Mouse (Mus musculus) neural tube, embryonic 12.5 days (tissue): ENCODE data around the gene Gm7030. TPM values are rescaled to one million over a fixed set of nuclear protein-coding genes. Genes with fewer than 3 reads are reported as not detected.
A peak's percentile ranks its signal among the peaks of the same experiment; 100 is the strongest.
"Not testable (repeated sequence)": the region's sequence is repeated elsewhere in the genome, so short reads cannot be mapped to it uniquely, and the experiment has no call there.

Source experiments
- ATAC-seq: fragments of 200-750 bp; cut with Nextera tagmentation; 2 replicates; pipeline ENCODE4 v1.8.0; 2017; ENCODE audit warnings: low read depth, mild to moderate bottlenecking, moderate TSS enrichment, moderate library complexity; ENCODE audit not compliant: low FRiP score
- H3K27ac ChIP-seq: fragments of 300-500 bp; sonication (generic); 2 replicates; pipeline ENCODE4 v1.5.1; 2016
- H3K27me3 ChIP-seq: fragments of 300-500 bp; sonication (generic); replicated peaks from 2 replicates; pipeline ENCODE4 v1.6.1; 2016; ENCODE audit warnings: mild to moderate bottlenecking
- H3K36me3 ChIP-seq: fragments of 300-500 bp; sonication (generic); 2 replicates; pipeline ENCODE4 v1.6.1; 2016; ENCODE audit warnings: mild to moderate bottlenecking
- H3K4me1 ChIP-seq: fragments of 300-500 bp; sonication (generic); 2 replicates; pipeline ENCODE4 v1.6.1; 2016
- H3K4me2 ChIP-seq: fragments of 300-500 bp; sonication (generic); replicated peaks from 2 replicates; pipeline ENCODE4 v1.6.1; 2016; ENCODE audit warnings: mild to moderate bottlenecking
- H3K4me3 ChIP-seq: fragments of 300-500 bp; sonication (generic); 2 replicates; pipeline ENCODE4 v1.5.1; 2016
- H3K9ac ChIP-seq: fragments of 300-500 bp; sonication (generic); 2 replicates; pipeline ENCODE4 v1.6.1; 2016; ENCODE audit warnings: mild to moderate bottlenecking
- H3K9me3 ChIP-seq: fragments of 300-500 bp; sonication (generic); 2 replicates; pipeline ENCODE4 v1.6.1; 2016; ENCODE audit warnings: mild to moderate bottlenecking
- WGBS: fragments of 180-500 bp; shearing (Covaris S2); methylation state at CpG from one replicate; pipeline ENCODE4 v1.1.7; 2016; 5-methylcytosine and 5-hydroxymethylcytosine counted together
- polyA plus RNA-seq: library from polyadenylated mRNA; unstranded; fragments of >200 nt; fragmentation: Nextera tagmentation; extraction: Ambion mirVana; gene quantifications from 2 replicates; pipeline ENCODE4 v1.2.1, GENCODE M21; 2016

Gm7030 gene
- polyA plus RNA-seq, 1 experiment from 2014 or later = not detected

DNA sequence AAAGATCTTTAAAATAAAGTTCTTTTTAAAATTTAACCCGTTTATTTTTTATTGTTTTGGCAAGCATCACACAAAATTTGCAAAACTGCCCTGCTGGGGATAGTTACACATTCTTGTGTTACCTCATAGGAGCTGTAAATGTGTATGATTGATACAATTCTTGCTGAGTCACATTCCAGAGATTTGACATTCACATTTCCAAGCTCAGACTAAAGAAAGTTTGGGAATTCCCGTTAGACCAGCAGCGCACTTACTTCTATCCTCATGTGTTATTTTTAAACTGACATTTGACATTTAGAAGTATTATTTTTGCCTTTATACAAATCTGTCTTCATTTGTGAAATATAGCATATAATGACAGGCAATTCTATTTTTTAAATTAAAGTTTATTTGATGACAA is 5.1 kb downstream of the Gm7030 start:
- not testable (repeated sequence) for H3K4me3 ChIP-seq, H3K9ac ChIP-seq, H3K27ac ChIP-seq, H3K36me3 ChIP-seq, H3K9me3 ChIP-seq, H3K4me2 ChIP-seq, ATAC-seq, H3K4me1 ChIP-seq
- 75% methylated on average over 3 of the region's 3 CpGs for WGBS
- H3K27me3 ChIP-seq = peaks cover 33% of the 10 kb centered on the region

DNA sequence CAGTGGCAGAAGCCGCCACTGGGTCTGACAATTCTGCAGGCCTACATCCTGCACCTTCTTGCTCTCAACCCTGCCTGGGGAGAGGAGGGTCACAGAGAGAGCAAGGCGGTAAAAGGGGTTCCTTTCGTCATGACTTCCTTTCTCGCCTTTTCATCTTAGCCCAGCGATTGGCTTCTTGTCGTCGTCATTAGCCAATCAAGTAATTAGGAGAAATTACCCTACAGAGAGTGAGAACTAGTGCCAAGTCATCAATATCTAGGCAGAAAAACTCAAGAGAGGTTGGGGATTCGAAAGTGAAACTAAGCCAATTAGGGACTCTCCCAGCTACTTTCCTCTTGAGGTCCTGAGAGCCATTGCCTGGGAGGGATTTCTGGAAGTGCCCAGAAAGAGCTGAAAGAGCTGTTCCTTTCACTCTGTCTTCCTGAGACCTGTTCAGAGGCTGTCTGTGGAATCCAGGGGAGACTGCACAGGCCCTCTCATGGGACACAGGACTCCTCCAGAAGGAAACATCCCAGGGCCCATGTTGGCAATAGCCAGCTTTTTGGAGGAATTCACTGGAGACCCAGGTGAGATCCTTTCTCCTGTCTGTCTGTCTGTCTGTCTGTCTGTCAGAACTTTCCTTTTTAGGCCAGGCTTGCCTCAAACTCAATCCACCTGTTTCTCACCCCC is 7.7 kb downstream of the Gm7030 start, which contains the start of gene Gm19684:
TSS of gene Gm19684 (plus strand) at position 327 of the 669 bp plus-strand sequence.
- H3K4me1 ChIP-seq, H3K27ac ChIP-seq, H3K9ac ChIP-seq, H3K4me3 ChIP-seq, ATAC-seq, H3K9me3 ChIP-seq, H3K36me3 ChIP-seq: not testable (repeated sequence)
- H3K4me2 ChIP-seq = peak within 1 kb of the TSS; percentile 36
- H3K27me3 ChIP-seq = peaks cover 37% of the 10 kb centered on the region
- 4% methylated on average over 8 of the region's 8 CpGs for WGBS

DNA sequence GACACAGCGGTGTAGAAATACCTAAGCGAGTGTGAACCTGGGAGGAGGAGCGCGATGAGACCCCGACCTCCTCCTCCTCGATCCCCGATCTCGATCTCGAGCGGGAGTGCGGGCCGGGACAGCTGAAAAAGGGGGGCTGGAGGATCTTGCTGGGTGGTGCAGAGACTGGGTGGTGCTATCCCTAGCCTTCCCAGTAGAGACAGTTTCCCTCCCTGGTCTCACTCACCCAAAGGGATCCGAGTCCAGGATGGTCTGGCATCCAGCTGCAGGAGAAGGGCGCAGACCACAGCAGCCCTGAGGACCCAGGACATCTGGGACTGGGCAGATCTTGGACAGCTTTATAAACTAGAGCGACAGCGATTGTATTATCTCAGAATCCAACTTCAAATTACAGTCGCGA is 8.4 kb downstream of the Gm7030 start:
- H3K9me3 ChIP-seq, ATAC-seq, H3K9ac ChIP-seq, H3K36me3 ChIP-seq, H3K4me3 ChIP-seq, H3K27ac ChIP-seq, H3K4me1 ChIP-seq: not testable (repeated sequence)
- 31% methylated on average over 18 of the region's 18 CpGs for WGBS
- H3K27me3 ChIP-seq = peaks cover 37% of the 10 kb centered on the region
- H3K4me2 ChIP-seq = peak overlapping the region; percentile 36

DNA sequence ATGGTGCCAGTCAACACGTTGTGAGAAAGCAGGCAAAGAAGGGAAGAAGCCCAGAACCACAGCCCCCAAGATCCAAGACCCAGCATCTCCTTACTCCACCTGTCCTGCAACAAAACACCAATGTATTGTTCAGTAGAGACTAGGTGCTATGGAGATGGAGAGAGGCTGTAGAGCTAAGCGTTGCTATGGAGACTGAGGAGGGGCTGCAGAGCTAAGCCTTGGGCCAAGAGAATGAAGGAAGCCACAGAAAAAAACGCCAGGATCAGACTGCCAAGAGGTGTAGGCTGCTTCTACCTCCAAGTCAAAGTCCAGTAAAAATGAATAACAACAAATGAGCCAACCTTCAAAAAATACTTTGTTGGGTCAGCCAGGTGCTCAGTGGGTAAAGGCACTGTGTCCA is 12.7 kb downstream of the Gm7030 start:
- not testable (repeated sequence) for H3K4me2 ChIP-seq, H3K4me1 ChIP-seq, H3K9ac ChIP-seq, ATAC-seq, H3K9me3 ChIP-seq, H3K36me3 ChIP-seq, H3K4me3 ChIP-seq, H3K27ac ChIP-seq
- WGBS = 19% methylated on average over 3 of the region's 3 CpGs
- peaks cover 29% of the 10 kb centered on the region for H3K27me3 ChIP-seq

DNA sequence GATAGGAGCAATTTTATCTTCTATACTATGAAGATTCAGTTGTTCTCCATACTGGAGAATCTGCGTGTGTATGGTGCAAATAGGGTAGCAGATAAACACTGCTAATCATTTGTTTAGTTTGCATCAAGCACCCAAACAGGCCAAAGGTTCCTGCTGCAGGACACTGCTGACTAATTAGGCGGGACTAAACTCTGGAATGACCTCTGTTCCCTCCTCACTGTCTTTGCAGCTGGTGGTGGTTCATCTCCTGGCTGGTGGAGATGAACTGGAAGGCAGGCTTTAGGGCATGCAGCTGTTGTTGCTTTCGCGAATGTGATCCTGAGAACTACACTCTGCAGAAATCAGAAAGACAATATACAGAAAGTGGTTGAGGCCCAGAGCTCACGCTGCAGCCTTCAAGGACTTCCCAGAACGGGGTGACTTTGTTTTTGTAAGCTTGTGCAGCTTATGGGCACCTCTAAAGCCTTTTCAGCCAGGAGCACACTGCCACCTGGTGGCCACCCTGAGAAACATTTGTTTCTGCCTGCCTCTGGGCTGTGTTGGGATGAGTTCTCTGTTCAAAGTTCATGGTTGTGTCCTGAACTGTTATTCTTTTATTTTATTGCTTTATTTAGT is 15.1 kb downstream of the Gm7030 start:
- H3K4me3 ChIP-seq, H3K4me1 ChIP-seq, H3K4me2 ChIP-seq, ATAC-seq, H3K9ac ChIP-seq, H3K27ac ChIP-seq, H3K9me3 ChIP-seq, H3K36me3 ChIP-seq: not testable (repeated sequence)
- WGBS = 22% methylated on average over 6 of the region's 6 CpGs
- H3K27me3 ChIP-seq = peaks cover 20% of the 10 kb centered on the region

DNA sequence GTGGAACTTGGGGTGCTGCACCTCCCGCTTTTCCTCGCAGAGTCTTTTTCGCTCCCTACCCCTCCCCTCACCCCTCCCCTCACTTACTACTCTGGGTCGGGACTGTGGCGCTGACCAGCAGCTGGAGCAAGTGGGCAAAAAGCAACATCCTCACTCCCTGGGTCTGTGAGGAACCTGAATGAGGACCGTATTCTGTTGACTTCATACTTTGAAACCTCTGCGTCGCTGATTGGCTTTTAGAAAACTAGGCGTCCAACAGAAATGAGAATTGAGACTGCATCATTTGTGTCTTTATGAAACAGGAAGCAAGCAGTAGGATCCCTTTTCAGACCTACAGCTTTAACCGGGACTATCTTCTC is 17.7 kb downstream of the Gm7030 start:
- 2% methylated on average over 10 of the region's 10 CpGs for WGBS
- peak; percentile 15; the same call in 1 of the 2 replicates for ATAC-seq
- H3K27ac ChIP-seq, H3K36me3 ChIP-seq, H3K9me3 ChIP-seq, H3K4me1 ChIP-seq: not testable (repeated sequence)
- Histone ChIP-seq H3K4me3 (peak overlapping the region; percentile 34), H3K27me3 (peaks cover 16% of the 10 kb centered on the region), H3K9ac (0 out of 2 replicates have a peak overlapping the region, but pooled peaks have one; percentile 21), H3K4me2 (peak overlapping the region; percentile 72)

DNA sequence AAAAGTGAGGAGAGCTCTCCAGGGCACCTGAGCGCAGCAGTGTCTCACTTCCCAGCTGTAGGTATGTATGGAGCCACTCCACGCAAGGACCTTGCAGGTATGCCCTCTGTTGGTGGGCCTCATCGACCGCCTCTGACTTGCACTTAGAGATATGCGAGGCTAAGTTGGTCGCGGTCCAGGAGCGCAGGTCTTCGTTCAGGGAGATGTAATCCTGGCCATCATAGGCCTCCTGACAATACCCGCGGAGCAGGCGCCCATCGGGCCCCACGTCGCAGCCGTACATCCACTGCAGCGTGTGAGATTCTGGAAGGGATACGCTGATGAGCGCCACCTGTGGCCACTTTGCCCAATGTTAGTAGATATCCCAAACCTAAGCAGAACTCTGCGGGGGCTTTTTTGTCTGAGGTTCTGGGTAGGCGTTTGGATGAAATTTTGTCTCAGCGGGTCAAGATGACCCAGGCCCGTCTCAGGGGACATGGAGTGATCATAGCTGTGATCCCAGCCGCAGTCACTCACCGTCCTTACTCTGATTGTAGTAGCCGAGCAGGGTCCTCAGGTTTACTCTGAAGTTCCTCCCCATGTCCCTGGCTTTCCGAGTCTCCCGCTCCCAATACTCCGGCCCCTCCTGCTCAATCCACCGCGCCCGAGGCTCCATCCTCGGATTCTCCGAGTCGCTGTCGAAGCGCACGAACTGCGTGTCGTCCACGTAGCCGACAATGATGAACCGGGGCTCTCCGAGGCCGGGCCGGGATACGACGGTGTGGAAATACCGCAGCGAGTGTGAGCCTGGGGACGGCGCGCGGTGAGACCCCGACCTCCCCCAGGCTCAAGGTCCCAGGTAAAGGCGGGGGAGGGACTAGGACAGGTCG is 18.4 kb downstream of the Gm7030 start:
- H3K9me3 ChIP-seq, H3K36me3 ChIP-seq, H3K4me1 ChIP-seq, H3K27ac ChIP-seq: not testable (repeated sequence)
- H3K4me3 ChIP-seq = peak overlapping the region; percentile 34
- peak overlapping the region; percentile 72 for H3K4me2 ChIP-seq
- peaks cover 16% of the 10 kb centered on the region for H3K27me3 ChIP-seq
- 0 out of 2 replicates have a peak overlapping the region, but pooled peaks have one; percentile 21 for H3K9ac ChIP-seq
- WGBS = 2% methylated on average over 57 of the region's 57 CpGs
- peak; percentile 43; the same call in 1 of the 2 replicates for ATAC-seq

DNA sequence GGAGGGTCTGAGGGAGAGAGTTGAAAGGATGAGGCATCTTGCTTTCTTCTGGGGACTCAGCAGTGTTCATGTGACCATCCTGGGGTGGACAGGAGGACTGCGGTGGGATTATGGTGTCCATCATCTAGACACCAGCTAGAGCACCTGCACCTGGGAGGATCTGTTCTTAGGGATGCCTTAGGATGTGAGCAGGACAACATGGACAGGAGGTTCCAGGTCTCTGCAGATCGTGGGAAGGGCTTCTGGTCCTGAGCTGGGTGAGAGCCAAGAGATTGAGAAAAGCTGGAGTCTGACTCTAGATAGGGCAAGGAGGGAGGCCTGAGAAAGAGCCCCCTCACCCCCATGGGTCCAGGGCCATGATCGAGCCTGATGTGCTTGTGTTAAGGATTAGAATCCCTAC is 19.1 kb downstream of the Gm7030 start:
- not testable (repeated sequence) for H3K27ac ChIP-seq, H3K9ac ChIP-seq, H3K9me3 ChIP-seq, H3K4me3 ChIP-seq, H3K36me3 ChIP-seq, ATAC-seq, H3K4me1 ChIP-seq, H3K4me2 ChIP-seq
- peaks cover 16% of the 10 kb centered on the region for H3K27me3 ChIP-seq
- 63% methylated on average over 3 of the region's 3 CpGs for WGBS

DNA sequence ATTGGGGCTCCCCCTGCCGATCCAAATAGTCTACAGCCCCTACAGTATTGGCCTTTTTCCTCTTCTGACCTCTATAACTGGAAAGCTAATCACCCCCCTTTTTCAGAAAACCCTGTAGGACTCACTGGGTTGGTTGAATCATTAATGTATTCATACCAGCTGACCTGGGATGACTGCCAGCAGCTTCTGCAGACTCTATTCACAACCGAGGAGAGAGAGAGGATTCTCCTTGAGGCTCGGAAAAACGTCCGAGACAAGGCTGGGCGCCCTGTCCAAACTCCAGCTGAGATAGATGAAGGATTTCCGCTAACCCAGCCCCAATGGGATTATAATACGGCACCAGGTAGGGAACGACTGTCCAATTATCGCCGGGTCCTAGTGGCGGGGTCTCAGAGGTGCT is 27.1 kb downstream of the Gm7030 start:
- not testable (repeated sequence) for H3K4me1 ChIP-seq, H3K36me3 ChIP-seq, H3K27ac ChIP-seq, H3K4me2 ChIP-seq, H3K4me3 ChIP-seq, H3K27me3 ChIP-seq, H3K9ac ChIP-seq, ATAC-seq, H3K9me3 ChIP-seq
- WGBS = 89% methylated on average over 12 of the region's 12 CpGs

DNA sequence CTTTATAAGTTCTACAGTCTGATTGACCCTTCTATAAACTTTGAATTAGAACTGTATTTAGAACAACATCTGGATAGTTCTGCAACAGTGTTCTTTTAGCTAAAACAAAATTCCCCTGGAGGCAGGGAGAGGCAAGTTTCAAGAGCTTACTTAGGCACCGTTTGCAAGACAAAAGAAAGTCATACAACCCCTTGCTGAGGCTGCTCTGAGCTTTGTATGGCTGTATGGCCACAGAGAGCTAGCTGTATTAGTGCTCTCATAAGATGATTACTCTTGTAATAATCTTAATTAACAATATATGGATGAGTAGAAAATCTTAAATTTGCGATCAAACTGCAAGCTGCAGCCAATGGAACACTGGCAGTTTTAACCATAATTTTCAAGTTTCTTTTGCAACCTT is 29.6 kb downstream of the Gm7030 start:
- not testable (repeated sequence) for H3K9ac ChIP-seq, H3K36me3 ChIP-seq, ATAC-seq, H3K4me3 ChIP-seq, H3K27me3 ChIP-seq, H3K4me1 ChIP-seq, H3K4me2 ChIP-seq, H3K27ac ChIP-seq, H3K9me3 ChIP-seq
- 50% methylated on average over 2 of the region's 2 CpGs for WGBS

DNA sequence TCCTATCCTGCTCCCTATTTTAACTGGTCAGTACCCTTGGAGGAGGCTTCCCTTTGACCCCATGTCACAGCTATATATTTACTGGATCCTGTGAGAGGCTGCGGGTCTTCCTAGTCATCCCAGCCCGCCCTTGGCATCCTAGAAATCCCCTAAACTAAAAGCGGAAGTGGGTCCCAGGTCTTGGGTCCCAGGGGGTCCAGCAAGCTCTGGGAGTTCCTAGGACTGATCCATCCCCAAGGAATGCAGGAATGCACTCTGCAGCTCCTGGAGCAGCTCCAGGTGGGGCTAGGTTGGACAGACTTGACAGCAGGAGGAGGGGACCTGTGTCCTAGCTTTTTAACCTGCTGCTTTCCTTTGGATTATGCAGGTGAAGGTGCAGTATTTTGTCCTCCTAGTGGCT is 35.3 kb downstream of the Gm7030 start:
- 21% methylated on average over 3 of the region's 3 CpGs for WGBS
- Histone ChIP-seq H3K9me3 (no peaks in the 10 kb centered on the region), H3K36me3 (no peaks in the 10 kb centered on the region), H3K4me2 (no peak overlapping the region), H3K27me3 (no peaks in the 10 kb centered on the region), H3K9ac (no peak overlapping the region), H3K27ac (no peak overlapping the region), H3K4me3 (no peak overlapping the region), H3K4me1 (no peaks in the 10 kb centered on the region)
- ATAC-seq = no peak

DNA sequence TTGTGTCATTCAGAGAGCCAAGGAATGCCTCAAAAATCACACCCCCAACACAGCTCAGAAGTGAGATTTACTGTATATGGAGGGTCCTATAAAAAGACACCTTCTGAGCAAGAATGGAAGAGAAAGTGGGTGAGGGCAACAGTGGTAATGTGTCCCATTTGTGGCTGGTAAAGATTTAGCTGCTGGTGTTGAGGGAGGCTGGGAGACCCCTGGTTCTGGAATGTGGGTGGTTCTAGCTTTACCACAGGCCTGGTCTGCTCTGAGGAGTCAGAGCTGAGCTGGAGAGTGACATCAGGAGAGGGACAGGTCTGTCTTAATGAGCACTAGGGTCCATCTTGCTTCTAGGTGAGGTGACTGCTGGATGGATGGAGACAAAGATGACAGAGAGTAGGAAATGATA is 36.7 kb downstream of the Gm7030 start:
- not testable (repeated sequence) for H3K36me3 ChIP-seq, H3K4me2 ChIP-seq, ATAC-seq, H3K27me3 ChIP-seq, H3K4me3 ChIP-seq, H3K4me1 ChIP-seq, H3K27ac ChIP-seq, H3K9me3 ChIP-seq, H3K9ac ChIP-seq
